Mouse (Mus musculus) mouse embryonic stem cell (cell line): ENCODE measurements around the gene Fli1.

Experiments
- in situ Hi-C, 2 experiments: fragments of 300-500 bp; cut with MboI; formaldehyde crosslinking; loops; 1 replicate in 1 of 2; 3 replicates in 1 of 2; pipeline ENCODE4 v1.14.3; 2019 to 2020; ENCODE audit warnings: low sequenced_read_pairs in 2 of 2, low pct_unique_long_range_greater_than_20kb in 1 of 2, mixed read lengths in 1 of 2; ENCODE audit not compliant: unreplicated experiment in 1 of 2

The Fli1 gene

GRCm38 (mm10) chr9:32534025-32534615, 8.5 kb downstream of the Fli1 start:
- in situ Hi-C loops = no loop called here

GRCm38 (mm10) chr9:32531588-32531987, 11.1 kb downstream of the Fli1 start:
- in situ Hi-C loops = no loop called here

DNA sequence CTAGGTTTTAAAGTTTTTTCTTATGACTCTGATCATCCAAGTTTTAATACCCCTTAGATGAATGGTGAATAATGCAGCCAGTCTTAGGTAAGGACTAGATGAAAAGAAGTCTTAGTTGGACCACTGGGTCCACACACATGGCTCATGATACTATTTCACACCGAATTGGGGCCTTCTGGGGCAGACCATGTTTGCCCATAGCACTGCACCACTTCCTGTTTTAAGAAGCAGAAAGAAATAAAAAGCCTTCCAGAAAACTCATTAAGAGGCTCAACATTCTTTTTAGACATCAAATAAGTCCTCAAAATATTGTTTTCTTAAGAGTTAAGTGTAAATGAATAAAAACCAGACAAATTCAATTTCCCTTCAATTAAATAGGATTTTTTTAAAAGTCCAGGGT, 11.7 kb downstream of the Fli1 start:
- in situ Hi-C loops = no loop called here

DNA sequence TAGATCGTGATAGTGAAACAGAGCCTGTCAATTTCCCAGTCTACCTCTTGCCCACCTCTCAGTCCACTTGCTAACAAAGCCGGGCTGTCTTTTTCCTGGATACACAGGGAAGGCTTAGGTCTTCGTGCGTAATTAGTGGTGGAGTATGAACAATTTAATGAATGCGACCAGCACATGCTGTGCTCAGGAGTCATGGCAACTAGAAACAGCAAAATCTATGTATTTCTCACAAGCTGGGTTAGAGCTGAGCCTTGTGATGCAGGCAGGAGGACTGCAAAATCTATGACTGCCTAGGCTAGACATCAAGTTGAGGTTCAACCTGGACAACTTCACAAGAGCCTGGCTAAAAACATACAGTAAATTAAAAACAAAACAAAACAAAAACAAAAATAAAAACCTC, 12.5 kb downstream of the Fli1 start:
- in situ Hi-C loops = no loop called here

DNA sequence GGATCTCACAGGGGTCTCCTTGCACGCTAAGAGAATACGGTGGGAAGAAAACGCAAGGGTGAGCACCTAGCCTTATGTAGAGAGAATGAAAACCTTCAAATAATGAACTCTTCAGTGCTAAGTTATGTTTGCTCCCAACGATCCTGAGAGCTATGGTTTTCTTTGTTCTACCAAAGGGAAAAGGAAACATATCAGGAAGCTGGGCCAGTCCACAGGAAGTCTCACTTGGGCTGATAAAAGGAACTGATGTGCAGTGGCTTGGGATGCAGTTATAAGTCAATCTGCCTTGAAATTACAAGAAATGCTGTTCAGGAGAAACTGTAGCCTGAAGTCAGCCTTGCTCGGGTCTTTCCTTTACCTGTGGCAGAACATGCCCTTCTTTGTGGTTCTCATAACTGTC, 13.1 kb downstream of the Fli1 start:
- in situ Hi-C loops = no loop called here

GRCm38 (mm10) chr9:32527329-32527728, 15.3 kb downstream of the Fli1 start:
- in situ Hi-C loops = no loop called here

DNA sequence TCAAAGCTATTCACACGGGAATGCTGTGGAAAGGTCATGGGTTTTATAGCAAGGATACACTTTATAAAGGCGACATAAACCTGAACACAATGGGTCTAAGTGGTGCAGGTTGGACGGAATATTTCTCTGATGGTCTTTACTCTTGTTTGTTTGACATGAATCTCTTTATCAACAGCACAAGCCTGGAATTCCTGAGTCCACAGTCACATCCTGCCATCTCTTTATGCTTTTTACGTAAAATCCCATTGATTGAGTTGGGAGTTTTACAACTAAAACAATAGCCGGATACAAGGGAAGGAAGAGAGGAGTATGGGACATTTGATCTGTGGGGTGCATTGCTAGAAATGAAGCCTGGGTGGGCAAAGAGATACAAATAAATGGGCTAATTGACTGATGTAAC, 16.9 kb downstream of the Fli1 start:
- in situ Hi-C loops = no loop called here

GRCm38 (mm10) chr9:32522536-32523245, 20.0 kb downstream of the Fli1 start:
- in situ Hi-C loops = no loop called here

GRCm38 (mm10) chr9:32521331-32521730, 21.3 kb downstream of the Fli1 start:
- in situ Hi-C loops = no loop called here

DNA sequence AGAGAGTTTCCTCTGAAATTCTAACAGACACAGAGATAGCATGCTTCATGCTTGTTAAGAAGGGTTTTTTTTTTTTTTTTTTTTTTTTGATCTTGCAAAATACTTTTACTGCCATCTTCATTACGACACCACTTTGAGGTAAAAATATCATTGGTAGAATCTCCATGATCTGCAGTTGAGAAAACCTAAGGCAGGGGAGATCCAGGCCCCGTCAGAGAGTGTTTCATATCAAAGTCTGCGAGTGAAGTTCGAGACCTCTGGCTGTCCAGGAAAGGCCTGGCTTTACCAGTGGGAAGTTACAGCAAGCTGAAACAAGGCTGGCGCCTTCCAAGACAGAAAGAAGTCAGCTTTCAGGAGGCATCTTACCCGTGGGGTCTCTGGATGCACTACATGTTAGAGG, 21.8 kb downstream of the Fli1 start:
- in situ Hi-C loops = no loop called here

- in situ Hi-C loops = no loop called here
These were observed 23.3 kb downstream of the Fli1 start for GRCm38 (mm10) chr9:32519101-32520051.

DNA sequence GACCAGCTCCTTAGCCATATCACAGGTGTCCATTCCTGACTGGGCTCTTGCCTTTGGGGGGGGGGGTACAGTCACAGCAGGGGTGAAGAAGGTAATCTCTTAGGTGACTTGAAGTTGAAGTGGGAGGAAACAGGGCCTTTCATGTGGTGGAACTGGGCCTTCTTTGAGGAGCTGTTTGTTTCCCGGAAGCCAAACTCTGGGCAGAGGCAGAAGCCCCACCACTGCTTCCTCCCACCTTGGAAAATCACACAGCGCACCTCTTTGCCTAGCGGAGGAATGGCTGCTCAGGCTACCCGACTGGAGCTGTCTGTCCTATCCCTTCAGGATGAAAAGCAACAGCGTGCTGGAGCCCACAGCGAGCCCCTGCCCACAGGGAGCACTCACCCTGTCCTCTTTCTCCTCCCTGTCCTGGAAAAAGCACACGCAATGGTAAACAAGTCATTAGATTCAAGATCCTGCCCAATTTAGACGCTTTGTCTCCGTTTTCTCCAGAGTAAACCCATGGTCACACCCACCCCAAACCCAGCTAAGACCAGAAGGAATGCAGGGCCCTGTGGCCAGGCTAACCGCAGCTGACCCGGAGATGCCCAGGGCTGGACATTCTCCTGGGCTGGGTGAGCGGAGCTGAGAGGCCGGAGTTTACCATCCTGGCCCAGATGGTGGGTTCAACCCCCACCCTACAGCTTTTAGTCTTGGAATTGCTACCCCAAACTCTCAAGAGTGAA, 24.1 kb downstream of the Fli1 start:
- in situ Hi-C loops = no loop called here

DNA sequence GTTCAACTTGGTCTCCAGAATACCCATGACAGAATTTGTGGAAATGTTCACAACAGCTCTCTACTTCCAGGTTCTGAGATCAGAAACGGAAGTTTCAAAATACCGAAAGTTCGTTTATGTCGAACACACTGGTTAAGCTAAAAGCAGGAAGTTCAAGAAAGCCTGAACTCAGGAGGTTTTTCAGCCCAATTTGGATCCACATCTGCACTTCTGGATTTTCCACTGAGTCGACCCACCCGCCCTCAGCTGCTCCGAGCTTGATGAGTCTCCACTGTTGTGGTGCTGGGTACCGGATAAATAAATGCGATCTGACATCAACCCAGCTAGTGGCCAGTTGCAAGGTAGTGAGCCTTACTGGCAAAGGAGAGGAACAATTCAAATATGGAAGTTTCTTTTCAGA, 26.0 kb downstream of the Fli1 start:
- in situ Hi-C loops = no loop called here

- in situ Hi-C loops = no loop called here
These were observed 26.6 kb downstream of the Fli1 start for GRCm38 (mm10) chr9:32515894-32516686.

DNA sequence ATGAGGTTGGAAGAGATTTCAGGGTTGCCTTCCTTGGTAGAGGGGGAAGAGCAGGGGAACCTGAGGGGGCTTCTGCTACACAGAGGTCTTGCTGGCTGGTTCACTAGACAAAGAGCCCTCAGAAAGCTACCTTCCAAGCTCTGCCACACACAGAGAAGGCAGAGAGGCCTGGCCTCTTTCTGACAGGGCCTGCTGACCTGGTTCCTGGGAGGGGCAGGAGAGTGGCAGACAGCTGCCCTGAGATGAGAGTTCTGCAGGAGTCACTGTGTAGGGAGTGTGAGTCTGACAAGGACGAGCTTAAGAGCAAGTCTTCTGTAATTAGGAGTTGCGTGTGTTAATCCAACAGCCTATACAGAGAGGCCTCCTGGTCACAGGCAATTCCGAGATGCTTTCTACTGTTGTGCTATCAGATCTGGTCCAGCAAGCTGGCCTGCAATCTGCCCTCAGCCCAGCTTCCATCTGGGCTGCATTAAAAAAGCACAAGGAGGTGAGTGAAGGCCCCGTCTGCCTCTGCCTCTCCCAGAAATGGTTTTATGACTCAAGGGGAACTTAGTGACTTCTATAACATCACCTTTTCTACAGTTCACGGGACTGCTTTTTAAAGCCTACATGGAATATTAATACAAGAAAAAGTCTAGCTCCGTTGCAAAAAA, 28.1 kb downstream of the Fli1 start:
- in situ Hi-C loops = no loop called here

GRCm38 (mm10) chr9:32513471-32513870, 29.2 kb downstream of the Fli1 start:
- in situ Hi-C loops = no loop called here

DNA sequence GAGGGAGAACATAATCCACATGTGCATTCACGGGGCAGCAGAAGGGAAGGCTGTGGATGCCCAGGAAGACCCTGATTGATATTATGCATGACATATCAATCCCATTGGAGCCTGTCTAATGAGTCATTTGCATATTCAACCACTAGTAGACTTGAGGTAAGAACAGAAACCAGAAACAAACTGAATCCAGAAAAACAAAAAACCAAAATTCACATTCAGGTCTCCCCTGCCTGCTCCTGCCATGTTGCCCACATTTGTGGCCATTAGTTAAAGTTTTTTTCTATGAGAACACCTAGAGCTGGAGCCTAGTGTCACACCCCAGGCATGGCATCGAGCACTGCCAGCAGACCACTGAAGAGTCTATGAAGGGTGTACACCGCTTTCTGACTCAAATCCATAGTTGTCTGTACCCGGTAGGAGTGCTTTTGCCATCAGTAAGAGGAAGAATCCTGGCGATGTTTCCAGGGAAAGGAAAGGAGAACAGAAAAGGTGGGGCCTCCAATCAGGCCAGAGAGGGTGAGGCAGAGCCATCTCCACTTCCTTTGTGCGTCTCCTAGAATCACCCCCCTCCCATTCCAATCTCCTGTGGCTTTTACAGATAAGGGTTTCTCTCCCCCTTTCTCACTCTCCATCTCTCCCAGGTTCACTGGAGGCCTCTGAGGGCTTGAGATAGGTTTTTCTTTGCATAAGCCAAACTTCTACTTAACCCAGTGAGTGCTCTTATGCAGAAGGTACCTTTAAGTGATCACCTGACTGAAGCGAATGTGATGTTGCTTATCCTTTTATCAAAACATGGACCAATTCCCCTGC, 32.0 kb downstream of the Fli1 start:
- in situ Hi-C loops = no loop called here
